Mouse (Mus musculus) thymus, postnatal 14 days (tissue): ENCODE data around the gene Gm16405.
"Not testable (repeated sequence)": the region's sequence is repeated elsewhere in the genome, so short reads cannot be mapped to it uniquely, and the experiment has no call there.

Experiments
- DNase-seq: peaks from one replicate; pipeline ENCODE4 v3.0.0; 2021

Gene Gm16405

GRCm38 (mm10) chrX:54530908-54531307 is at the start of gene Gm16405:
Gene Gm16405, plus strand, starts transcription at chrX:54531208.
- DNase-seq = not testable (repeated sequence)
